Mouse (Mus musculus) c-Kit-positive CD71-positive TER-119-negative erythroid progenitor cells, embryonic 14.5 days (primary cell): ENCODE measurements around the gene Dennd6a.
"Not testable (repeated sequence)": the region's sequence is repeated elsewhere in the genome, so short reads cannot be mapped to it uniquely, and the experiment has no call there.

Experiments used
- DNase-seq: peaks from one replicate; pipeline ENCODE4 v3.0.0-alpha.2; 2013; ENCODE audit warnings: low read depth

Dennd6a gene

DNA sequence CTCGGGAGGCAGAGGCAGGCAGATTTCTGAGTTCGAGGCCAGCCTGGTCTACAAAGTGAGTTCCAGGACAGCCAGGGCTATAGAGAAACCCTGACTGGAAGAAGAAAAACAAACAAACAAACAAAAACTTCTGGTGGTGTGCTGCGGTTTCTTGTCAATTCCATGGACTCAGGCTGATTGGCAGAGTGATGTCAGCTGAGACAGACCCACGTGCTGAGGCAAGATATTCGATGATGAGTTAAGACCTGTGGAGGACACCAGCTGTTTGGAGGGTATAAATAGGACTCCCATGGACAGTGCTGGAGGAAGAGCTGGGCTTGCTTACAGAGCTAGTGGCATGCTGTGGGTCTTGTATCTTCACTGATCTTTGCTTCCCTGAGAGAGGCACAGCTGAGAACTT is at the start of gene Dennd6a:
Gene Dennd6a (plus strand): TSS at position 301 of the 400 bp plus-strand sequence.
- DNase-seq = not testable (repeated sequence)

DNA sequence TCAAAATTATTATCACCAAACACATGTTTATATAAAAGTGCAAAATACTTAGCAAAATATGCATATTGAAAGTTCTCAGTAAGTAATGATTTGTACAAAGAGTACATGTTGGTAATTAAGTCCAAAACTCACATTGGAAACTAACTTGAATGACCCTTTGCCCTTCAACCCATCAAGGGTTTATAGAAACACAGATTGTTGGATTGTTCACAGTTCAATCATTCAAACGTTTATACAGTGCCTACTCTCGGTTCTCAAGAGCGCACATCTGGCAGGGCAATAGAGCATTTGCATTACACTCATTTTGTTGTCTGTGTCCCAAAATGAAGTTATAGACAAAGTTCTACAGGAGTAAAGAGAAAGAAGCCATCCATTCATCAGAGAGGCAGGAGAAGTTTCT is 47.7 kb upstream of the Dennd6a start:
- no peak for DNase-seq

DNA sequence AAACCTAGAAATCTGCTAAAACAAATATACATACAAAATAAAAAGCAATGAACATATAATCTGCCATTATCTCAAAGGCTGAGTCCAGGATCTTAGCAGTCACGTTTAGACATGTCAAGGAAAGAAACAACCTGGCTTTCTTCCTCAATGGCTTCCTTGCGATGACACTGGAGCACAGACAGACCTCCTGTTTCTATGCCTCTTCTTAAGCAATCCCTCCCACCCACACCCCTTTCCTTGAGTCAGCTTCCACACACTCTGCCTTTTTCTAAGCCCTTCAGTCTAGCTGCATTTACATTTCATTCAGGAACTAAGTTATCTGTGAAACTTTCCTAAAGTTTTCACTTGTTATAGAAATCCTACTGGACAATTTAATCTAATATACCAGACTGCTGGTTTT is 45.4 kb upstream of the Dennd6a start:
- DNase-seq = no peak

GRCm38 (mm10) chr14:26530350-26530749 is 43.3 kb upstream of the Dennd6a start:
- DNase-seq = no peak

DNA sequence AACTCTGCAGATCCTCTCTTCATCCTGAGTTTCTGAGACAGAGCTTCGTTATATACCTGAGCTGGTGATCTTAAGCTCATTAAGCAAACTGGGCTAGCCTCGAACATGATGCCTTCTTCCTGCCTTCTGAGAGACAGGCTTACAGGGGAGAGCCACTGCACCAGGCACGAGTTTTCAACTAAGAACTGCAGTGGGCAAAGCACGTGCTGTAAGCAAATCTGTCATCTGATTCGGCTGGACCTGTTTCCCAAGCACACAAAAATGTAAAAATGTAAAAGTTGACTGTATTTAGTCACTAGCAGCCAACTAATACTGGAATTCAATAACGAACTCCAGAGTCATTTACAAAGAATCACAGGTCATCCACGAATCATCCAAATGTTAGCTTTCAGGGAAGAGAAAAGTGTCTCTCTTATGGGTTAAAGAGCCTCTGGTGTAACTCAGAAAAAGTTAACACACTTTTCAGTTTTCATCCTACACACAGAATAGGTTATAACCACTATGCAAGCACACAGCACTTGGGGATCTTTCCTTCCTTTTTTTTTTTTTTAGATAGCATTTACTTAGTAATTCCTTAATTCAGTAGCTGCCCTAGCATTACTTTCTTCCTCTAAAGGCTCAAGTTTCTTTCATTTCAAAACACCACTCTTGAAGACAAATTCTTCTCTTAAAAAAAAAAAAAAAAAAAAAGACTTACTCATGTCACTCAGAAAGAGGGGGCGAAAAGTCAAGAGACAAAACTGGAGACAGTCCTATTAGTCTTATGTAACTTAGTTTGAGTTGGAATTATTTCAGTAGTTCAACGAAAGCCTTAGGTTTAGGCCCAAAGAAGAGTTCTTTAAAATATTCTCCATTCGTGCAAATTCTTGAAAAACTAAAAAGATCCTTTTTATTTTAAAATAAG is 42.0 kb upstream of the Dennd6a start:
- DNase-seq = no peak

- no peak for DNase-seq
Observed at GRCm38 (mm10) chr14:26532752-26533151, 40.9 kb upstream of the Dennd6a start.

- DNase-seq = no peak
Observed at GRCm38 (mm10) chr14:26533267-26533666, 40.4 kb upstream of the Dennd6a start.

DNA sequence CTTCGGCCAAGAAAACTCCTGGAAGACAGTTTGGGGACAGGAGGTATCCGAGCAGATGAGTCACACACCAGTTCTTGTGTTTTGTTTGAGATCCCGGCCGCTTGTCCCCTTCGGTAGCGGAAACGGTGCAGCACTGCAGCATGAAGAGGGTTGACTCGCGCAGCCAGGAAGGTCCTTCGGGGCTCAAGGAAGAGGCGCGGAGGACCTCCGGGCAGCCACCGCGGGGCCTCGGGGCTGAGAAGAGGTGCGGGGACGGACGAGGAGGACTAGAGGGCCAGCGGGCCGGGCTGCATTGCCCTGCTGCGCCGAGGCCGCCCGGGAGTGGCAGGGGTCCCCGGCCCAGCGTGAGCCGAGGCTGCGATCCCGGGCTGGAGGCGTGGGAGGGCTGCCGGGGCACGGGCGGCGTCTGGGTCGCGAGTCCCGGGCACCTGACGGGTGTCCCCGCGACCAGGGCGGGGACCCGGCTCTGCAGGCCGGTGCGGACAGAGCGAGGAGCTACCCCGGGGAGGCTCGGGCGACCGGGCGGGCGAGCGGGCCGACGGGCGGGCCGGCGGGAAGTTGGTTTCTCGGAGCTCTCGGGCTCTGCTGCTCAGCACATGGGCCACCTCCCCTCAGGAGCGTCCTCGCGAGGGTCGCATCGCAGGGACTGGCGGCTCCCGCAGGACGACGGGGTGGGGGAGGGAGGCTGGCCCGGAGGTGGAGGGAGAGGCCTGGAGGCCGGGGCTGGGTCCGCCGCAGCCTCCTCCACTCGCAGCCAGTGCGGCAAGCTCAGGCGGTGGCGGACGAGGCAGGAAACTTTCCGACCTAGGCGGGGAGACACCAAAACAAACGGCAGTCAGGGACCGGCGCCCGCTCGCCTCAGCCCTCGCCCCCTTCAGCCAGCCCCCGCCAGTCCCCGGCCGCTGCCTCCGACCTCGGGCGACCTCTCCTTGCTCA is 39.6 kb upstream of the Dennd6a start:
- DNase-seq = peak; percentile 37

DNA sequence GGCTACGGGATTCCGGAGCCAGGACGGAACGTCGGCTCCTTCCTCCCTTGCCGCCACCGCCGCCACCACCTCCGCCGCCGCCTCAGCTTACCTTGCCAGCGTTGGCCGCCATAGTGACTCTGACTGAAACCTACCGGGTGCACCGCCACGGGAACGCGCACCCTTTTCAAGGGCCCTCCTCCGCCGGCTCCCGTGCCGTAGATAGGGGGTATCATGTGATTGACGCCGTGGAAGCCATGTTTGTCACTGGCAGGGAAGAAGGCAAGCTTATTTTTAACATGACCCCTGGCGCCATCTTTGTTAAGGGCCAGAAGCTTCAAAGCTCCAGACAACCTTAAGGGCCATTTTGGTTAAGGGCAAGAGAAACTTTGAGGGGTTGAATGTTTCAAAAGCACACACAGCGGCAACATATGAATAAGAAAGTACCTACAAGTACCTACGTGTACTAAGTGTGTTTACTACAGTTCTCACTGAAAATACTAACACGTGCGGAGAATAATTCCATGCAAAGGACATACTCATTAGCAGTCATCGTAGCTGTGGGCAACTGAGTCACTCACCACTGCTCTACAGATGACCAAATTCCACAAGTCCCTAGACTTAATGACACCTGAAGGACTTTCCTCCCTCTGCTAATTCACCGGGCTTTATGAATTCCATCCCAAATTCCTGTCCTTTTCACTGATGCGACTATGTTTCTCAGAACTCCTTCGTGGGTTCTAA is 38.7 kb upstream of the Dennd6a start, which contains the start of gene Slmap:
Gene Slmap (minus strand): TSS at position 175 of the 723 bp plus-strand sequence.
- DNase-seq = peak; percentile 100

- no peak for DNase-seq
Observed at GRCm38 (mm10) chr14:26539241-26539640, 34.4 kb upstream of the Dennd6a start.

GRCm38 (mm10) chr14:26540577-26540976 is 33.1 kb upstream of the Dennd6a start:
- DNase-seq = no peak

- no peak for DNase-seq
Observed at GRCm38 (mm10) chr14:26542136-26542535, 31.5 kb upstream of the Dennd6a start.

DNA sequence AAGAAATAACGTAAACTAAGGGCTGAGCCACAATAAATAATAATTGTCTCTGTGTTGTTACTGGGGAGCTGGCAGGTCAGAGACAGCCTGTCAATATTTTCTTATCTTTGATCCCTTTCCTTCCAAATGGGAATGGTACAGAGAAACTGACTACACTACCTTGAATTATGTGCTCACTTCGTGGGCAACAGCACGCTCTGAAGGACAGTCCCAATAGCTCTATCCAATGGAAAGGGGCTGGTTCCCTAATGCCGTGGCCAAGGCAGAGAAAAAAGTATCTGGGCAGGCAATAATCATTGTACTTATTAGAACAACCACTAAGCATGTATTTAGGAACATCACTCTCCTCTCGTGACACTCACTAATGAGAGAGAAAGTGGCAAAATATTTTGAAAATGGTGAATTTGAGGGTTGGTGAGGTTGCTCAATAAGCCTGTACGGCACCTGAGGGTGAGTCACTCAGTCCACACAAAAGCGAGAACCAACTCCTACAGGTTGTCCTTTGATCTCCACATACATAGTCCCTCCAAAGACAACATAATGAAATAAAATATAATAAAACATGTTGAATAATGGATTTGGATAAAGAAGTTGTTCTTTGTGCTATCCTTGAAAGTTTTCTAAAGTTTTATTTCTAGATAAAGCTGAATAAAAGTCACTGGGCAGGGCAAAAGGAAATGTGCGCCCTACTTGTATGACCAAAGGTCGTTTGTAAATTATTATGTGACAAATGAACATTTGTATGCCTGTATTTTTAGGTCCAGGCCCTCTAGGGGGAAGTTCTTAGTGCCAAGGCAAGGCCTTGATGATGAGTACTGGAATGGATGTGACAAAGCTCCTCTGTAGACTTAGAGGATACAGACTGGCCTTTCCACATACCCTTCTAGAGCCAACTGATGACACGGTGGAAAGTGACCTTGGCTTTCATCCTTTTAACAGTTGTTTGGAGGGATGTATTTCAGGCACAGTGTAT is 25.9 kb upstream of the Dennd6a start:
- DNase-seq = no peak

DNA sequence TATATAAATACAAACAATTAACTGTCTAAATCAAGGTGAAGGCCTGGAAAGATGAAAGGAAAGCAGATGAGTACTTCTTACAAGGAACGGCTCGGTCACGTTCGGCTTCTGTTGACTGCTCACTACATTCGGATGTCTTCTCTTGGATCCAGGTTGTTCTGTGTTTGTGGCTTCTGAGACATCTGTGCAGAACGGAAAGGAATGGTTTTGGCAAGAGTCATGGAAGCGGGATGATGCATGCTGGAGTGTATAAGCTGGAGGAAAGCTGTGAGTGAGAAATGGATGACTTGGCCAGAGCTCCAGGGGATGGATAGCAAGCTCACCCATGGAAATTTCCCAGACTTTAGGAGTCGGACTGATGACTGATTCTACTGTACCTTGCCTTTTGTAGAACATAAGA is 22.9 kb upstream of the Dennd6a start:
- DNase-seq = no peak

- DNase-seq = no peak
Observed at GRCm38 (mm10) chr14:26552441-26552840, 21.2 kb upstream of the Dennd6a start.

DNA sequence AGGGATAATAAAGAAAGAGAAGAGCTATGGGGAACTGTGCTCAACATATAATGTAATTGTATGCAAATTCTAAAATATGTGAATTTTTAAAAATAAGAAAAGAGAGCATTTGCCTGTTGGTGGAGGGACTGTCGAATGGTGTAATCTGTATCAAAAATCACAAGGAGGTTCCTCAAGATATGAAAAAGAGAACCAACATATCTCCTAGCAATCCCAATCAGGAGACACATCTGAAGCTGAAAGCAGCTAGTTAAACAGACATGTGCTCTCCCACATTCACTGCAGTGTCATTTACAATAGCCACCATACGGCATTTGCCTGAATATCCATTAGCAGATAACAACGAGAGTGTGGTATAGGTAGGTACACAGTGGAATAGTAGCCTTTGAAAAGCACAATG is 20.8 kb upstream of the Dennd6a start:
- DNase-seq = no peak

GRCm38 (mm10) chr14:26557581-26557980 is 16.1 kb upstream of the Dennd6a start:
- no peak for DNase-seq

- DNase-seq = no peak
Observed at GRCm38 (mm10) chr14:26558536-26558935, 15.1 kb upstream of the Dennd6a start.

GRCm38 (mm10) chr14:26562247-26562646 is 11.4 kb upstream of the Dennd6a start:
- DNase-seq = no peak

DNA sequence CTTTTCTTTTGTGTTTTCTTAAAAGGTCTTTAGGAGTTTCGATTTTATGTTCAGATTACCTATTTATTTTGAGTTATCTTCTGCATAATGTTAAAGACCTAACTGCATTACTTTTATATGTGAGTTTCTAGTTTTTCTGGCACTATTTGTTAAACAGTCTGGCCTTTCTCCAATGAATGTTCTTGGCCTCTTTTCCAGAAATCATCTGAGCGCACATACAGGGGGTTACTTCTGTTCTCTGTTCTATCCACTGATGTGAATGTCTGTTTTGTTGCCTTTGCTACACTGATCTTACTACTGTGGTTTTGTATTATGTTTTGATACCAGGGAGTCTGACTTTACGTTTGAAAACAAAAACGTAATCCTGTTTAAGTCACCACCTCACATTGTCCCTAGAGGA is 3.8 kb upstream of the Dennd6a start:
- no peak for DNase-seq
